Mouse (Mus musculus): ENCODE measurements around the gene Sp2. TPM values are rescaled to one million over a fixed set of nuclear protein-coding genes. Genes with fewer than 3 reads are reported as not detected.
A peak's percentile ranks its signal among the peaks of the same experiment; 100 is the strongest.

The Sp2 gene
- polyA plus RNA-seq, 1 experiment from 2014 or later: 20.7 TPM

DNA sequence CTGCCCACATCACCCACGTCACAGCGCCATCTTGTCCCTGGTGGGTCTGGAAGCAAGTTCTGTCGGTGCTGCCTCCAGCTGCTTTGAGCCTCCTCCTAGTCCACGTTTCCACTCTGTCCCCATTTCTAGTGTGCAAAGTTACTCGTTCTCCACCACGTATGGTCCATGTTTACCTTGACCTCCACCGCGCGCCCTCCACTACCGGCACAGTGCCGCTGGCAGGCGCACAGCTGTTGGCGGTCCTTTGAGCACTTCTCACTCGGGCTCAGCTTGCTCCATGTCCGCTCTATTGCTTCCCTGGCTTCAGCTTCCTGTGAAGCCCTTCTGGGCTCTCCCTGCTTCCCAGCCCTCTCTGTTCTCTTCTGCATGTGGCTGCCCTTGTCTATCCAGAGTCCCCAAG, 1.3 kb downstream of the Sp2 start:
- peaks cover 5% of the 10 kb centered on the region for H3K79me2 ChIP-seq (ENCODE audit: inconsistent target)
- no peaks in the 10 kb centered on the region for H3K36me3 ChIP-seq (ENCODE audit: inconsistent target)
- WGBS (ENCODE audit: missing documents): 93% methylated on average over 14 of the region's 15 CpGs
- no peak overlapping the region for H3K4me3 ChIP-seq (ENCODE audit: inconsistent target)
- H3K27ac ChIP-seq: no peak overlapping the region

DNA sequence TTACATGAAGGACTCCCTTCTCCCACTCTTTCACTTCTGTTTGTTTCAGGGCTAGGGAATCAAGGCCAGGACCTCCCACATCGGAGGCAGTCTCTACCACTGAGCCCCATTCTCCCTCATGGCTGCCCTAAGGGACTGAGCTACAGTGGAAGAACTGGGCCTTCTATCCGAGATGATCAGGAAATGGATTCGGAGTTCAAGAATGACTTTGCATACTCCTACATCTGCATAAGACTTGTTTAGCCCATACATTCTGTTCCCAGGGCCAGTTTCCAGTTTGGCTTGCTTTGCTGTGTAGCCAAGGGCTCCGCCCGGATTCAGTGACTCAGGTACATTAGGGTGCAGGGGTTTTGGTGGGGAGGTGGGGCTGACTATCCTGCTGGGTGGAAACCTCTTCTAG, 2.7 kb downstream of the Sp2 start:
- H3K27ac ChIP-seq: no peak overlapping the region
- no peaks in the 10 kb centered on the region for H3K36me3 ChIP-seq (ENCODE audit: inconsistent target)
- H3K4me3 ChIP-seq (ENCODE audit: inconsistent target): no peak overlapping the region
- WGBS (ENCODE audit: missing documents): 83% methylated on average over 5 of the region's 5 CpGs
- H3K79me2 ChIP-seq (ENCODE audit: inconsistent target): peaks cover 19% of the 10 kb centered on the region

DNA sequence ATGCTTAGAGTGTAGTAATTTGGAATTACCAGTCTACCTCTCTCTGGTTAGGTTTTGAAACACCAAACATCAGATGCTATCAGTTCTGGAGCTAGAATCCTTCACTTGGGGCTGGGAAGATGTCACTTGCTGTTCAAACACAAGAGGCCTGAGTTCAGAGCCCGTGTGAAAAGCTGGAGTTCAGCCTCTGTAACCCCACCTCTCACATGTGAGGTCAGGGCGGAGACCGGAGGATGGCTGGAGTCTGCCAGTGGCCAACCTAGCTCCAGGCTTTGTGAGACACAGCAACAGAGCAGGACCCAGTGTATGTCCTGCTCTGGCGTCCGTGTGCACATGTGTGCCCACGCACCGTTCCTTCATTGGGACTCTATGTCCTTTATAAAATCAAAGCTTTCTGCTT, 3.4 kb downstream of the Sp2 start:
- H3K27ac ChIP-seq: no peak overlapping the region
- H3K36me3 ChIP-seq (ENCODE audit: inconsistent target): no peaks in the 10 kb centered on the region
- 93% methylated on average over 7 of the region's 7 CpGs for WGBS (ENCODE audit: missing documents)
- peaks cover 21% of the 10 kb centered on the region for H3K79me2 ChIP-seq (ENCODE audit: inconsistent target)
- H3K4me3 ChIP-seq (ENCODE audit: inconsistent target): no peak overlapping the region

- Histone ChIP-seq H3K4me3 (ENCODE audit: inconsistent target) (peak overlapping the region; percentile 78), H3K27ac (peak overlapping the region; percentile 65), H3K79me2 (ENCODE audit: inconsistent target) (peaks cover 28% of the 10 kb centered on the region), H3K36me3 (ENCODE audit: inconsistent target) (no peaks in the 10 kb centered on the region)
- 32% methylated on average over 17 of the region's 17 CpGs for WGBS (ENCODE audit: missing documents)
Observed at GRCm38 (mm10) chr11:96978401-96979246, 4.1 kb downstream of the Sp2 start.

- H3K4me3 ChIP-seq (ENCODE audit: inconsistent target): peak overlapping the region; percentile 78
- H3K79me2 ChIP-seq (ENCODE audit: inconsistent target): peaks cover 36% of the 10 kb centered on the region
- 0% methylated on average over 44 of the region's 45 CpGs for WGBS (ENCODE audit: missing documents)
Observed at GRCm38 (mm10) chr11:96977606-96978400, 5.0 kb downstream of the Sp2 start.

GRCm38 (mm10) chr11:96976911-96977591, 5.7 kb downstream of the Sp2 start:
- WGBS (ENCODE audit: missing documents): under 1% methylated on average over 31 of the region's 50 CpGs
- no peaks in the 10 kb centered on the region for H3K36me3 ChIP-seq (ENCODE audit: inconsistent target)
- peaks cover 44% of the 10 kb centered on the region for H3K79me2 ChIP-seq (ENCODE audit: inconsistent target)
- peak overlapping the region; percentile 64 for H3K4me3 ChIP-seq (ENCODE audit: inconsistent target)
- peak overlapping the region; percentile 85 for H3K27ac ChIP-seq

More at GRCm38 (mm10) chr11:96977606-96978400, 5.0 kb downstream of the Sp2 start:
- peak overlapping the region; percentile 65 for H3K27ac ChIP-seq
- H3K36me3 ChIP-seq (ENCODE audit: inconsistent target): no peaks in the 10 kb centered on the region

DNA sequence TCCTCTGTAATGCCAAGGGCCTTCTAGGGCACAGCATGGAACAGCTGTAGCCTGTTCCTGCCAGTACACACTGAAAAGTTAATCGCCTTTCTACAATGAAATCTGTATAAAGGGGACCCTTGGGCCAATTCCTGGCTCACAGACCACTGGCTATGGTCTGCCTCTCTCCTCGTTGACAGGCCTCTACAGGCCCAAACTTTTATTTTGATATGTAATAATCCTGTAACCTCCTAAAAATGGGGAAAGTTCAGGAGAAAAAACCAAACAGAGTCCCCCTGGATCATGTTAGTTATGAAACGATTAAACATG, 6.4 kb downstream of the Sp2 start:
- 33% methylated on average over 3 of the region's 3 CpGs for WGBS (ENCODE audit: missing documents)
- H3K27ac ChIP-seq: peak overlapping the region; percentile 85
- H3K4me3 ChIP-seq (ENCODE audit: inconsistent target): peak overlapping the region; percentile 64
- peaks cover 51% of the 10 kb centered on the region for H3K79me2 ChIP-seq (ENCODE audit: inconsistent target)
- no peaks in the 10 kb centered on the region for H3K36me3 ChIP-seq (ENCODE audit: inconsistent target)

GRCm38 (mm10) chr11:96975511-96976378, 7.0 kb downstream of the Sp2 start:
- H3K27ac ChIP-seq: peak overlapping the region; percentile 85
- H3K79me2 ChIP-seq (ENCODE audit: inconsistent target): peaks cover 57% of the 10 kb centered on the region
- H3K4me3 ChIP-seq (ENCODE audit: inconsistent target): peak overlapping the region; percentile 64; the same call in 1 of the 2 replicates
- WGBS (ENCODE audit: missing documents): 81% methylated on average over 10 of the region's 10 CpGs
- H3K36me3 ChIP-seq (ENCODE audit: inconsistent target): no peaks in the 10 kb centered on the region

DNA sequence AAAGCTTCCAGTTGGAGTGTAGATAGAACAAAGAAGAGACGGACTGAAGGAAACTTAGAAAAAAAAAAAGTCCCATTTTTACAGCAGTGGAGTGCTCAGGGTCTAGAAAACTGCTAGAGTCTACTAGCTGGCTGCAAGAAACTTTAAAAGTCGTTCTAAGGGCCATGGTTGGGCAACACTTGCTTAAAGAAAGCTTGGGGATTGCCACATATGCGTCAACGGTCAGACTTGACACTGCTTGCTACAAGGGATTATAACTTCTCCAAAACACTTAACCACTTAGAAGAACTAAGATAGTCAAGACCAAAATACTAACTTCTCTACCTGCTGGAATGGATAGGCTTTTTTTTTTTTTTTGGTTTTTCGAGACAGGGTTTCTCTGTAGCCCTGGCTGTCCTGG, 7.9 kb downstream of the Sp2 start:
- Histone ChIP-seq H3K27ac (peak overlapping the region; percentile 85), H3K36me3 (ENCODE audit: inconsistent target) (no peaks in the 10 kb centered on the region), H3K4me3 (ENCODE audit: inconsistent target) (no peak overlapping the region), H3K79me2 (ENCODE audit: inconsistent target) (peaks cover 66% of the 10 kb centered on the region)
- 4% methylated on average over 5 of the region's 5 CpGs for WGBS (ENCODE audit: missing documents)

GRCm38 (mm10) chr11:96973426-96973964, 9.3 kb downstream of the Sp2 start:
- Histone ChIP-seq H3K4me3 (ENCODE audit: inconsistent target) (no peak overlapping the region), H3K27ac (peak overlapping the region; percentile 85), H3K36me3 (ENCODE audit: inconsistent target) (no peaks in the 10 kb centered on the region), H3K79me2 (ENCODE audit: inconsistent target) (peaks cover 79% of the 10 kb centered on the region)
- 91% methylated on average over 5 of the region's 5 CpGs for WGBS (ENCODE audit: missing documents)

GRCm38 (mm10) chr11:96972906-96973305, 9.9 kb downstream of the Sp2 start:
- WGBS (ENCODE audit: missing documents): 77% methylated on average over 5 of the region's 5 CpGs
- Histone ChIP-seq H3K79me2 (ENCODE audit: inconsistent target) (peaks cover 85% of the 10 kb centered on the region), H3K4me3 (ENCODE audit: inconsistent target) (no peak overlapping the region), H3K27ac (peak overlapping the region; percentile 85), H3K36me3 (ENCODE audit: inconsistent target) (no peaks in the 10 kb centered on the region)

GRCm38 (mm10) chr11:96970341-96970740, 12.4 kb downstream of the Sp2 start:
- Histone ChIP-seq H3K27ac (no peak overlapping the region), H3K4me3 (ENCODE audit: inconsistent target) (no peak overlapping the region), H3K79me2 (ENCODE audit: inconsistent target) (peaks cover 83% of the 10 kb centered on the region), H3K36me3 (ENCODE audit: inconsistent target) (no peaks in the 10 kb centered on the region)
- 82% methylated on average over 3 of the region's 3 CpGs for WGBS (ENCODE audit: missing documents)

GRCm38 (mm10) chr11:96969746-96970145, 13.0 kb downstream of the Sp2 start:
- Histone ChIP-seq H3K4me3 (ENCODE audit: inconsistent target) (no peak overlapping the region), H3K36me3 (ENCODE audit: inconsistent target) (no peaks in the 10 kb centered on the region), H3K27ac (0 out of 2 replicates have a peak overlapping the region, but pooled peaks have one; percentile 99), H3K79me2 (ENCODE audit: inconsistent target) (peaks cover 85% of the 10 kb centered on the region)
- WGBS (ENCODE audit: missing documents): 54% methylated on average over 1 of the region's 1 CpGs
